Comparison of ENCODE assay signal across 8 mouse cellular contexts in genomic region chr3:122420410-122420774, GRCm38 (mm10).
A peak's percentile ranks its signal among the peaks of the same experiment; 100 is the strongest.
DNase-seq lines count a peak whose midpoint lies in the region; ATAC-seq lines count a peak whose summit lies in the region.

No protein-coding gene starts in this region.

- H3K27ac ChIP-seq in brown adipose tissue, adult 24 weeks (replicated peaks; ENCODE audit: low read depth, low read length): peak overlapping the region; percentile 52; the same call in 1 of the 2 replicates
- H3K27ac ChIP-seq in hindbrain, embryonic 15.5 days (replicated peaks): peak overlapping the region; percentile 57
- H3K27ac ChIP-seq in limb, embryonic 13.5 days: no peak overlapping the region; the same call in 1 of the 2 replicates
- H3K27ac ChIP-seq in midbrain, embryonic 15.5 days: peak overlapping the region; percentile 62

- peak overlapping the region; percentile 95 for H3K4me2 ChIP-seq in hindbrain, embryonic 15.5 days
- H3K4me2 ChIP-seq in limb, embryonic 13.5 days (replicated peaks): peak overlapping the region; percentile 91
- peak overlapping the region; percentile 83 for H3K4me2 ChIP-seq in midbrain, embryonic 15.5 days

- peak overlapping the region; percentile 84 for H3K4me3 ChIP-seq in brown adipose tissue, adult 24 weeks (ENCODE audit: insufficient read depth, low read depth, low read length)
- H3K4me3 ChIP-seq in hindbrain, embryonic 15.5 days: peak overlapping the region; percentile 53
- H3K4me3 ChIP-seq in limb, embryonic 13.5 days: peak overlapping the region; percentile 69
- peak overlapping the region; percentile 52 for H3K4me3 ChIP-seq in midbrain, embryonic 15.5 days

- peak; percentile 13 to 15 for DNase-seq in layer of hippocampus, adult 8-10 months (ENCODE audit: low spot score in 2 of 2)
- no peak for DNase-seq in layer of hippocampus, adult 9-10 months (ENCODE audit: low spot score)
- peak; percentile 47 for DNase-seq in forelimb bud, embryonic 11.5 days (ENCODE audit: low read depth, low spot score)
- no peak for DNase-seq in spleen, adult 18-20 months

- H3K9me3 ChIP-seq in hindbrain, embryonic 15.5 days: no peaks in the 10 kb centered on the region
- no peaks in the 10 kb centered on the region for H3K9me3 ChIP-seq in limb, embryonic 13.5 days
- H3K9me3 ChIP-seq in midbrain, embryonic 15.5 days: no peaks in the 10 kb centered on the region

- 0 out of 2 replicates have a peak, but pooled peaks cover 20% of the 10 kb centered on the region for H3K27me3 ChIP-seq in hindbrain, embryonic 15.5 days
- H3K27me3 ChIP-seq in limb, embryonic 13.5 days: peaks cover 27% of the 10 kb centered on the region
- no peaks in the 10 kb centered on the region for H3K27me3 ChIP-seq in midbrain, embryonic 15.5 days (replicated peaks)

- WGBS in hindbrain, embryonic 15.5 days: under 1% methylated on average over 15 of the region's 15 CpGs
- WGBS in limb, embryonic 13.5 days: 1% methylated on average over 15 of the region's 15 CpGs
- whole genome bisulfite sequencing in midbrain, embryonic 15.5 days: 0% methylated on average over 15 of the region's 15 CpGs

- ATAC-seq in hindbrain, embryonic 15.5 days (ENCODE audit: low FRiP score, low read depth): peak; percentile 69
- ATAC-seq in limb, embryonic 13.5 days (ENCODE audit: low FRiP score, low read depth): peak; percentile 41
- peak; percentile 72 for ATAC-seq in midbrain, embryonic 15.5 days (replicated peaks)

- H3K9ac ChIP-seq in hindbrain, embryonic 15.5 days: peak overlapping the region; percentile 54
- peak overlapping the region; percentile 84 for H3K9ac ChIP-seq in limb, embryonic 13.5 days
- H3K9ac ChIP-seq in midbrain, embryonic 15.5 days: peak overlapping the region; percentile 51

- no peaks in the 10 kb centered on the region for H3K36me3 ChIP-seq in hindbrain, embryonic 15.5 days
- H3K36me3 ChIP-seq in limb, embryonic 13.5 days: no peaks in the 10 kb centered on the region
- no peaks in the 10 kb centered on the region for H3K36me3 ChIP-seq in midbrain, embryonic 15.5 days (replicated peaks)

- H3K4me1 ChIP-seq in brown adipose tissue, adult 24 weeks (ENCODE audit: control insufficient read depth, insufficient read depth, insufficient read length, low read length): peaks cover 10% of the 10 kb centered on the region; the same call in 1 of the 2 replicates
- H3K4me1 ChIP-seq in hindbrain, embryonic 15.5 days (replicated peaks): peaks cover 22% of the 10 kb centered on the region
- peaks cover 17% of the 10 kb centered on the region for H3K4me1 ChIP-seq in limb, embryonic 13.5 days
- peaks cover 15% of the 10 kb centered on the region for H3K4me1 ChIP-seq in midbrain, embryonic 15.5 days

Comparison
In these comparisons a context has a peak if more than half of its experiments do, and no peak if none do; other contexts are left out.
1. DNase-seq: peak in layer of hippocampus, adult 8-10 months (2 of 2) and forelimb bud, embryonic 11.5 days (single experiment); none in layer of hippocampus, adult 9-10 months (single experiment) and spleen, adult 18-20 months (0 of 2).
2. Peak in every context shown above with its lines, with median percentiles within 50 percentile points of each other: H3K4me3 ChIP-seq, ATAC-seq, H3K4me2 ChIP-seq and H3K9ac ChIP-seq.